Mouse (Mus musculus): ENCODE results near the gene Ghrh.

DNA sequence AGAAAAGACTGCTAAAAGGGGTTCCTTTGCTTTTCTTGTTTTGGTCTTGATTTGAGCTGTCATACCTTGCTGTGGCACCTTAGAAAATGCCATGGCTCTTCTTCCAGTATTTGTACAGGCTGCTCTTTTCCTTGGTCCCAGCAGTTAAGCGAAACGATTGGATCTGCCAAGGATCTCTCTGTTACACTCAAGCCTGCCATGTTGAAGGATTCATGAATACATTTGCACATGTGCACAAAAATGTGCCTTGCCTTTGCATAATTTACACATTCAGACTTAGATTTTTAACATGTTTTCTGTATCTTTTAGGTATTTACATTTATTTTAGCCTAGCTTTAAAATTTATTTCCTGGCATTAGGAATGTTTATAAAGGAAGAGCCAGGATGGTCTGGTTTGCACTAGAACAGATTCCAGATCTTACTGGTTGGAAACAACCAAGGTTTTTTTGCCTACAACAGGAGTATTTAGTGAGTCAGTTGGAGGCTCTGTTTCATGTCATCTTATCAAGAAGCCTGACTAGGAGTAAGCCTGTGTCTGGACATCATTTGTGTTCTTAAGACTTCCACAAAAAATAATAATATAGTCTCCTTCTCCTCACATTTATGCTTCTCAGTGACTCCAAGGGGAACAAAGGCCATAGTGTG is 38.9 kb downstream of the Ghrh start:
- TF ChIP-seq CTCF (IDR thresholded peaks at IDR 0.05; ENCODE audit: low read depth) = no peak
- TF ChIP-seq EP300 (optimal IDR thresholded peaks at IDR 0.05) = no peak

Data from stomach, postnatal 0 days (tissue).